Mouse (Mus musculus): ENCODE data around the gene Akt1.

Gene Akt1

DNA sequence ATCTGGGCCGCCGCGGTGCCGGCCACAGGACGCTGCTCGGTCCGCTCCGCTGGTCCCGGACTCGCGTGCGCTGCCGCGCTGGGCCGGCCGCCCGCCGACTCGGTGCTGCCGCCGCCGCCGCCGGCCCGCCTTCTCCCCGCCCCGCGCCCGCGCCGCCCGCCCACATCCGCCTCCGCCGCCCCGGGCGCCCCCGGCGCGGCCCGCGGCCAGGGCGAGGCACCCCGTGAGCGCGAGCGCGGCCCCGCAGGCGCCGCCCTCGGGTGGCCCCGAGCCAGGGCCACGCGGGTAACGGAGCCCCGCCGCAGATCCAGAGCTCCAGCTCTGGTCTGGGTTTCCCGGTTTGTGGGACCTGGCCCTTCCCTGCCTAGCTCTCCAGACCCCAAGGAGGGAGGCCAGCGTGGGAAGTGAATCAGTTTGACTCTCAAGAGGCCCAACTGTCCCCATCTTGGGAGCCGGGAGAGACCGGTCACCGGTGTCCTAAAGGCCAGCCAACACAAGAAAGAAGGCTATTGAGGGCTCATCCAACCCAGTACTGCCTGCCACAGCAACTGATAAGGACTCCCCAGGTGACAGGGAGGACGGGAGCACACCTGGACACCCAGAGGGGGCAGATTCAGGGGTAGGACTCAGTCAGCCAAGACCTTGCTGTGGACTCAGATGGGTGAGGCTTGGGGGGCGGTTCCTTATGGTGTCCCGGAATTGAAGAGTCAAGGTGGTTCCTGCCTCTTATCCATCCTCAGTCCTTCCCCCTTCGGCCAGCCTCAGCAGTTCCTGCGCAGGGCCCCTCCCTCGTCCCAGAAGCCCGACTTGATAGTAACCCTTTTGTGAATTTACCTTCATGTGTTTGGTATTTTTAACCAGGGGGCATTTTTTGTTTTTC is at the start of gene Akt1:
Gene Akt1 (minus strand): TSS at position 753 of the 880 bp plus-strand sequence.
- DNase-seq (ENCODE audit: low read depth) = peak; percentile 78

DNA sequence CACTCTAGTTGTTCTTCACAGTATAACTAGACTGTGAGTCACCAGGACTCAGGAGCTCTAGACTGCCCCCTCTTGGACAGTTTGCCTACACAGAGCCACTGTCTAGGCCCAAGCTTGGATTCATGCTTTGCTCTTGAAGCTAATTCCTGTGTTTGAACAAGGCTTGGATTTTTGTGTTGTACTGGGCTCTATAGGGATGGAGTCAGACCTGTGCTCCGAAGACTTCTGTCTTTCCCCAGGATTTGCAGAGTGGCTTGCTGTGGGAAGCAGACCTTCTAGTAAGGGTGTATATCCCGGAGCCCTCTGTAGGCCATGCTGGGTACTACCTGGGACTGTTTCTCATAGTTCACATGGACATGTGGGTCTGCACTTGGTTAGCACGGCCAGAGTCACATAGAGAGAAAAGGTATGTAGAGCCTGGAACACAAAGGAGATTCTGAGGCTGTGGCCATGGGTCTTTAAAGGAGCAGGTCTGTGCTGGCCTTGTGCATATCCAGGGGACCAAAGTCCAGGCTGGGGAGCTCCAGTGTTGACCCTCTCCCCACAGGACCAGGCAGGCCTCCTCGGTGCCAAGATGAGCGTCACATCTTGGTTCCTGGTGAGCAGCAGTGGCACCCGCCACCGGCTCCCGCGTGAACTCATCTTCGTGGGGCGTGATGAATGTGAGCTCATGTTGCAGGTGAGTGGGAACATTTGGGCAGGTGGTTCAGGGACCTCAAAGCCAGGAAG is 49.6 kb upstream of the Akt1 start:
- peak; percentile 89 for DNase-seq (ENCODE audit: low read depth)

DNA sequence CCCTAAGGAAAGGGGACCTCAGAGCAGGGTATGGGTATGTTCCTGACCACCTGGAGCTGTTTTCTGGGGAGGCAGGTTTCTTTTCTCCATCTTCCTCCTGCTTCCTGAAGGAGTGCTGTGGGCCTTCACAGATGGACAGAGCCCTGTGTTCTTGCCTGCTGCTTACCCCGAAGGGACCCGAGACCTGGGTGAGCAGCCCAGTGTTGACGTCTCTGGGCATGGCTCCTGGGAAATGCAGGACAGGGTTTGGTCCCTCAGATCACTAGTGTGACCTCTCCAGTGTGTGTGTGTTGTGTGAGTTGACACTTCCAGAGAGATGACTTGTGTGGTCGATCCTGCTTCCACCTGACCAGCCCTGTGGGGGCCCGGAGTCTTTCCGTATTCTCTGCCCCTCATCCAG is 48.8 kb upstream of the Akt1 start:
- no peak for DNase-seq (ENCODE audit: low read depth)

DNA sequence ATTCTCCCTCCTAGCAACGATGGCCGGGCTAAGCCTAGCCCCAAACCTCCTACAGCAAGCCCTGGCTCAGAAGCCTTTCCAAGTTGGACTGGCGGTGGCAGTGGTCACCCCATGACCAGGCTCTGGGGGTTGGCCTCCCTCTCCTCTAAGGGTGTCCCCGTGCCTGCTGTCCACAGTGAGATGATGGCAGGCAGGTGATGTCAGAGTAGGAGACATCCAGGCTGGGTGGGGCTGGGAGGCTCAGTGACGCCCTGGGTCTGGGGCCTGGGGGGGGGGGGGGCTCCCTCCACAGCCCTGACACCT is 48.3 kb upstream of the Akt1 start:
- DNase-seq (ENCODE audit: low read depth) = no peak

DNA sequence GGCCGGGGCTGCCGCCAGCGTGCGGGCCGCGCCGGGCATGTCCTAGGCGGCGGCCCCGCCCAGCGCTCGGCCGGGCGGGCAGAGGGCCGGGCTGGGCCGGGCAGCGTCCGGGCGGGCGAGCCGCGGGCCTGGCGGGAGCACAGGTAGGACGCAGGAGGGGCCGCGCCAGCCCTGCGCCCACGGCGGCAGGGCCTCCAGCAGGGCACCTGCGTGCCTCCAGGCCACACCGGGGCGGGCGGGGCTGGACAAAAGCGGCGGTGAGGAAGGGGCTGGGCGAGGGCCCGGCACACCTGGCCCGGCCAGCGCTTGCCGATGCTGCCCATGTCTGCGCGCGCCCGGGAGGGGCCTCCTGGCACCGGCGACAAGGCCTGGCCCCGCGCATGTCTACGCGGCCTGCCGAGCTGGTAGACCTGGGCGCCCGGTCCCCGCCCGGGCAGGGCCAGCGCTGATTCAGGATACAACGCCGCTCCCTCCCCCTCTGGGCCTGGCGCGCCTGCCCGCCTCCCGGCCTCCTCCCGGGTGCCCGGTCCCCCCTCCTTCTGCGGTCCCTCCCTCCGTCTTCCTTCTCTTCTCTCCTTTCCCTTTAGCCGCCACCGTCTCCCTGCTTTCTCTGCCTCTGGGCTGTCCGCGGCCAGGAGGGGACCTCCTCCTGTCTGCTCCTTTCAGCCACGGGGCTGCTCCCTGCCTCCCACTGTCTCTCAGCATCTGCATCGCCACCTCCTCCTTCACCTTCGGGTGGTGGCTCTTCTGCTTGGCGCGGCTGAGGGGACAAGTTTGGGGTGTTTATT is 47.8 kb upstream of the Akt1 start:
- peak; percentile 84 for DNase-seq (ENCODE audit: low read depth)

- DNase-seq (ENCODE audit: low read depth) = no peak
Measured at GRCm38 (mm10) chr12:112721424-112722239, 46.9 kb upstream of the Akt1 start.

DNA sequence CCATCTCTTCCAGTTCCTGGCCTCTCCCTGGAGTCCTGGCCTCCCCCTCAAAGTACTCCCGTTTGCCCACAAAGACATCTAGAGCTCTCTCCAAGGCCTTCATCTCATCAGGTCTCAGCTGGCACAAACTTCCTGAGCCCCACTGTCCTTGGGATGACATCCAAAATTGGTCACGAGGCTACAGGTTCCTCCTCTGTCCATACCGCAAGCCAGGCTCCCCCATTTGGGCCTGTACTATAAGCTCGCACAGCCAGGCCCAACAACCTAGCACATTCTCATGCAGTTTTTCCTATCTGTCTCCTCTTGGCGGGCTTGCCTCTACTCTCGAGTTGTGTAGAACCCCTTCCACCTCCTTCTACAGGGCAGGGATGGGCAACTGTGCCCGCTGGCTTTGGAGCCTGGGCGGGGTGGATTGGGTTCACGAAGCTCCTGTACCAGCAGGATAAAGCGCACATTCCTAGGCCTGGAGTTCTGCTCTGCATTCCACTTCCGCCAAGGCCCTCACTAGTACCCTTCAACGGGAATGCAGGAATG is 46.3 kb upstream of the Akt1 start:
- DNase-seq (ENCODE audit: low read depth) = no peak

GRCm38 (mm10) chr12:112720216-112720615 is 45.5 kb upstream of the Akt1 start, which contains the start of gene Cep170b:
Cep170b (plus strand) TSS chr12:112720455.
- no peak for DNase-seq (ENCODE audit: low read depth)

GRCm38 (mm10) chr12:112718995-112719394 is 44.3 kb upstream of the Akt1 start:
- DNase-seq (ENCODE audit: low read depth) = peak; percentile 33

GRCm38 (mm10) chr12:112717140-112717539 is 42.5 kb upstream of the Akt1 start:
- peak; percentile 74 for DNase-seq (ENCODE audit: low read depth)

- DNase-seq (ENCODE audit: low read depth) = peak; percentile 88
Measured at GRCm38 (mm10) chr12:112713984-112714383, 39.3 kb upstream of the Akt1 start.

- no peak for DNase-seq (ENCODE audit: low read depth)
Measured at GRCm38 (mm10) chr12:112707573-112707869, 32.8 kb upstream of the Akt1 start.

- peak; percentile 95 for DNase-seq (ENCODE audit: low read depth)
Measured at GRCm38 (mm10) chr12:112706704-112707572, 32.3 kb upstream of the Akt1 start.

GRCm38 (mm10) chr12:112702374-112703320 is 28.0 kb upstream of the Akt1 start:
- peak; percentile 71 for DNase-seq (ENCODE audit: low read depth)

GRCm38 (mm10) chr12:112700522-112700921 is 25.8 kb upstream of the Akt1 start:
- no peak for DNase-seq (ENCODE audit: low read depth)

GRCm38 (mm10) chr12:112696806-112697425 is 22.2 kb upstream of the Akt1 start:
- DNase-seq (ENCODE audit: low read depth) = no peak

DNA sequence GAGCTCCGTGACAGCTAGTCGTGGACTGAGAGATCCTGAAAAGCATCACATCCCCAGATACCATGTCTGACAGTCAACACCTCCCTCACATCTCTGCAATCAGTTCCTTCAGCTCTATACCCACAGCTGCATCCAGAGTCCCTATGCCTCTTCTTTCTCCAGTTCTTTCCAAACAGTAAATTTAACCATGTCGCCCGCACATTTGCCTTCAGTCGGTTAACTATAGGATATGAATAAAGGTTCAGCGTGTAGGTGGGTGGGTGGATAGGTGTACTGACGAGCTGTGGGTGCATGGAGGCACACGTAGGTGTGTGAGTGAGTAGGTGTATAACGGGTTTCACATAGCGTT is 19.4 kb upstream of the Akt1 start:
- no peak for DNase-seq (ENCODE audit: low read depth)

DNA sequence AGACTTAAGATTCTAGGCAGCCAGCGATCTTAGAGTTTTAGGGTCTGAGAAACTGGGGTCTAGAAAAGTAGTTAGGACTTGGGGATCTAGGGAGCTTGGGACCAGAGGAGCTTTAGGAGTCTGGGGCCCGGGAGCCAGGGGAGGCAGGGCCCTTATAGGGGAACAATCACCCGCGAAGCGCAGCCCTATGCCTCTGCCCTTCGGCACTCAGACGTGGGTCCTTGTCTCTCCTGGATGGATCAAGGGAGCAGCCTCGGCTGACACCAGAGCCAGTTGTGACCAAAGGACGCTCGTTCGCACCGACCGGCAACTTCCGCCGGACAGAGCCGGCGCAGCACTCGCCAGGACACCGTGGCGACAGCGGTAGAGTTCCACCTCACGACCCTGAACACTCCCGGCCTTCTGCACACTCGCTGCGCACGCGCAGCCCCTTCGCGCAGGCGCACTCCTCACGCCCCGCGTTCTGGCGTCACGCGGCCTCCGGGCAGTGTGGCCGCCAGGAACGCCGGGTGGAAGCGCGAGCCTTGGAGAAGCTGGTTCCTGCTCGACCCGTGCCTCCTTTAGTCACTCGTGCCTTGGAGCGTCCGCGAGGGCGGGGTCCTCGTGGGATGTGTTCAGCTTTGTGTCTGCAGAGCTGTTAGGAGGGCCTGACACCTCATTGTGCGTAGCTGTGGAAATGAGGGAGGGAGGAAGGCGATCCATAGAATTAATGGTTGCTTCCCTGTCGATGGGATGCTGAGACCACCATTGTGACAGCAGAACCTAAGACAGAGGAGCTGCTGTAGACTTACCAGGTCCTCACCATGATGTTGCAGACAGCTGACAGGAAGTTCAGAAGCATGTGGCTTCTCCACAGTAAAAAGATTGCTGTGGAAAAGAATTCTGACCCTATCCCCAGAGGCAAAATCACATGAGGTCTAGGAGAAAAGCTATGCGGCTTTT is 18.8 kb upstream of the Akt1 start:
- DNase-seq (ENCODE audit: low read depth) = peak; percentile 98

Measured in NIH3T3 (cell line).